14 mouse cellular contexts compared by ENCODE assay signal in genomic region chr1:86421007-86421406, GRCm38 (mm10). TPM values are rescaled to one million over a fixed set of nuclear protein-coding genes. Genes with fewer than 3 reads are reported as not detected.
DNase-seq lines count a peak whose midpoint lies in the region; ATAC-seq and TF ChIP-seq lines count a peak whose summit lies in the region.
"Had no signal": no experiment of that assay in that cellular context is flagged by ENCODE, and none has a peak within 500 bp of the region (broad histone marks: within the 10 kb centered on the region; RNA-seq: fewer than 3 reads in every experiment).

No protein-coding gene starts in this region.

- 0 out of 2 replicates have a peak overlapping the region, but pooled peaks have one; percentile 18 for H3K9ac ChIP-seq in limb, embryonic 12.5 days (replicated peaks)

- 34% methylated on average over 10 of the region's 10 CpGs for WGBS in limb, embryonic 12.5 days

- H3K9me3 ChIP-seq in limb, embryonic 12.5 days = no peaks in the 10 kb centered on the region

- no peak overlapping the region for H3K4me2 ChIP-seq in limb, embryonic 12.5 days
- H3K4me2 ChIP-seq: midbrain, embryonic 11.5 days had no signal

- no peak overlapping the region for H3K4me3 ChIP-seq in gastrocnemius, adult 2 months
- no peak overlapping the region for H3K4me3 ChIP-seq in limb, embryonic 12.5 days (replicated peaks)

- H3K4me1 ChIP-seq in limb, embryonic 12.5 days (replicated peaks) = peaks cover 27% of the 10 kb centered on the region

- no peak for ATAC-seq in limb, embryonic 12.5 days (ENCODE audit: insufficient number of reproducible peaks, insufficient read depth, low FRiP score, low TSS enrichment, low read depth)

- H3K27ac ChIP-seq in gastrocnemius, adult 2 months = peak overlapping the region; percentile 51
- peak overlapping the region; percentile 41; the same call in 1 of the 2 replicates for H3K27ac ChIP-seq in limb, embryonic 12.5 days

- no peaks in the 10 kb centered on the region for H3K27me3 ChIP-seq in limb, embryonic 12.5 days
- H3K27me3 ChIP-seq: CH12.LX had no signal

- intact Hi-C loops in gastrocnemius, adult 2 months (cut with DNase I) = no loop called here
- intact Hi-C loops in gastrocnemius, postnatal 36 days (cut with DNase I) = no loop called here
- intact Hi-C loops in left cerebral cortex, postnatal 14 days (cut with DNase I) = no loop called here

- H3K36me3 ChIP-seq in limb, embryonic 12.5 days = no peaks in the 10 kb centered on the region

- peak; percentile 42 for DNase-seq in gastrocnemius, adult 2 months
- no peak for DNase-seq in gastrocnemius, postnatal 36 days
- DNase-seq in thymus, postnatal 4 days = peak; percentile 57
- no peak for DNase-seq in thymus, postnatal 10 days (ENCODE audit: low spot score in 2 of 2)
- peak; percentile 35 for DNase-seq in testis, postnatal 14 days (ENCODE audit: low spot score)
- DNase-seq in urinary bladder, postnatal 36 days (ENCODE audit: low spot score in 2 of 2) = no peak
- no peak for DNase-seq in left cerebral cortex, postnatal 14 days (ENCODE audit: low spot score in 2 of 2)
- DNase-seq: layer of hippocampus, postnatal 36 days had no signal

- TF ChIP-seq CTCF in gastrocnemius, adult 2 months (IDR thresholded peaks at IDR 0.05) = no peak

RNA-seq across cellular contexts. Expression of gene Nmur1, which starts 5.0 kb away (rescaled TPM):
- total RNA-seq in gastrocnemius, adult 2 months (2021) = not detected
- total RNA-seq in gastrocnemius, postnatal 36 days (2021) = not detected
- polyA plus RNA-seq in limb, embryonic 12.5 days (2016; fragmentation: Nextera tagmentation; extraction: Ambion mirVana) = not detected in 2 replicates
- total RNA-seq in left cerebral cortex, postnatal 14 days (2021) = under 1 TPM; 0.25 to 0.53 TPM
- total RNA-seq: CH12.LX; layer of hippocampus, postnatal 36 days had no signal
- polyA plus RNA-seq: heart, embryonic 14.5 days; midbrain, embryonic 11.5 days had no signal

RNA-seq across cellular contexts. Expression of gene Tex44, which starts 5.1 kb away (rescaled TPM):
- not detected for total RNA-seq in gastrocnemius, adult 2 months (2021)
- total RNA-seq in gastrocnemius, postnatal 36 days (2021) = not detected
- polyA plus RNA-seq in limb, embryonic 12.5 days (2016; fragmentation: Nextera tagmentation; extraction: Ambion mirVana) = not detected in 2 replicates
- total RNA-seq in left cerebral cortex, postnatal 14 days (2021) = not detected
- total RNA-seq: CH12.LX; layer of hippocampus, postnatal 36 days had no signal
- polyA plus RNA-seq: brain, embryonic 14.5 days; heart, embryonic 14.5 days; midbrain, embryonic 11.5 days; small intestine, adult 2 months had no signal

Comparison
In these comparisons a context has a peak if more than half of its experiments do, and no peak if none do; other contexts are left out.
1. DNase-seq: peak in gastrocnemius, adult 2 months (single experiment), thymus, postnatal 4 days (single experiment) and testis, postnatal 14 days (single experiment); none in gastrocnemius, postnatal 36 days (0 of 2), thymus, postnatal 10 days (0 of 2), urinary bladder, postnatal 36 days (0 of 2) and left cerebral cortex, postnatal 14 days (0 of 2).